Mouse (Mus musculus): ENCODE measurements around the gene Ssmem1.
A peak's percentile ranks its signal among the peaks of the same experiment; 100 is the strongest.

Ssmem1 gene

GRCm38 (mm10) chr6:30509265-30510239, at the start of gene Ssmem1, which contains the start of gene Tmem209:
Ssmem1 (plus strand) TSS chr6:30509849.
Tmem209 (minus strand) TSS chr6:30509783.
- DNase-seq (ENCODE audit: inconsistent ontology term): peak; percentile 98

DNA sequence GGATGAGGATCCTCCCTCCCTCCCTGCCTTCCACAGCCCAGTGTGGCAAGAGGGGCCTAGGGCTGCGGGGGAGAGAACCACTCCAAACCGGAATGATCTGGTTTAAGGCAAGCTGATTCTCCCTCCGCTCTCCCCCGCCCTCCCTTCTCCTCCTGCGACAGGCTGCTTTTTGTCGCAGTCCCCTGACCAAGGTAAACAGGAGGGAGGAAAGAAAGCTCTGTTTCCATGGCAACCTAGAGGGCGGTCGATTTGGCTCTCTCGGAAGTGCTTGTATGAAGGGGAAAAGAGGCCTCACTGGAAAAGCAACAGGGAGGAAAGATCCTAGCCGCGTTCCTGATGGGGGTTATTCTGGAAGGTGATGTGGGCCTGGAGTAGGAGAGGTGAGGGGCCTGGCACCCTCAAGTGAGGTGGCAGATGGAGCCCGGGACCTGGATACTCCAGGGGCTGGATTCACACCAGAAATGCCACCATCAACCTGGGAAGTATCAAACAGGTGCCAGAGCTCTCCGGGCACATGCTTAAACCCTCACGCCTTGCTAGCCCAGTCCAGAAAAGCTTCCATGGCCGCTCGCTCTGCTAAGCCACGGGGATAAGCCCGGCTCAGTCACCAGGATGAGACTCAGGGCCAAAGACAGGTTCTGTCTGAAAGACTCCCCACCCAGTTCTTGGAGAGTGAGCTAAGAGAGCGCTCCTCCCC, 48.8 kb upstream of the Ssmem1 start:
- peak; percentile 19 for DNase-seq (ENCODE audit: inconsistent ontology term)

- DNase-seq (ENCODE audit: inconsistent ontology term): no peak
Measured at GRCm38 (mm10) chr6:30461755-30462344, 47.8 kb upstream of the Ssmem1 start.

DNA sequence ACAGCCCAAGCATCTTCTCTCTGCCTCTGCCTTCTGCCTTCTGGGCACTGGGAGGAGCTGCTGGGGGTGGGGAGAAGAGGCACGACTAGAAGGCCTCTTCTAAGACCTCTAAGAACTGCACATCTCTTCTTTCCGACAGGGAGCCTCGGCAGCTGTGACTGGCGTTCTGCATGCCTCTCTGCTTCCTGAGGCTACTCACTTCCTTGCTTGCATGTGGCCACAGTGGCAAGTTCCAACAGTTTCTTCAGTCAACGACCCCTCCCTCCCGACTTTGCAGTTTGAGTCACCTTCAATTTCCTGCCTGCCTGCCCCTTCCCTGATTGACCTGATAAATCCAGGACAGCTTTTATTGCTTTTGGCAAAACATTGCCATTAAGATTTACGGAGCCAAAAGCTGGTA, 46.8 kb upstream of the Ssmem1 start:
- no peak for DNase-seq (ENCODE audit: inconsistent ontology term)

- no peak for DNase-seq (ENCODE audit: inconsistent ontology term)
Measured at GRCm38 (mm10) chr6:30465586-30465985, 44.1 kb upstream of the Ssmem1 start.

DNA sequence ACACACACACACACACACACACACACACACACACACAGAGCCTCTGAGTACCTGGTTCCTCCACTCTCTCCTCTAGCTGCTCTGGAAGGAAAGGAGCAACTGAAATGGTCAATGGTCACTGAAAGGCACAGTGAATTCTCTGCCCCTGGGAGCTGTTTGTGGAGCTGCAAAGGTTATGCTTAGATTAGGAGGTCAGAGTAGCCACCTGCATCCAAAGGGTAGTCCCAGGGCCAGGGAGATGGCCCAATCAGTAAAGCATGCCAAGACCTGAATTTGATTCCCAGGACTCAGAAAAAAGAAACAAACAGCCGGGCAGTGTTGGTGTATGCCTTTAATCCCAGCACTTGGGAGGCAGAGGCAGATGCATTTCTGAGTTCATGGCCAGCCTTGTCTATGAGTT, 41.6 kb upstream of the Ssmem1 start:
- DNase-seq (ENCODE audit: inconsistent ontology term): no peak

GRCm38 (mm10) chr6:30468684-30469083, 41.0 kb upstream of the Ssmem1 start:
- DNase-seq (ENCODE audit: inconsistent ontology term): peak; percentile 27

DNA sequence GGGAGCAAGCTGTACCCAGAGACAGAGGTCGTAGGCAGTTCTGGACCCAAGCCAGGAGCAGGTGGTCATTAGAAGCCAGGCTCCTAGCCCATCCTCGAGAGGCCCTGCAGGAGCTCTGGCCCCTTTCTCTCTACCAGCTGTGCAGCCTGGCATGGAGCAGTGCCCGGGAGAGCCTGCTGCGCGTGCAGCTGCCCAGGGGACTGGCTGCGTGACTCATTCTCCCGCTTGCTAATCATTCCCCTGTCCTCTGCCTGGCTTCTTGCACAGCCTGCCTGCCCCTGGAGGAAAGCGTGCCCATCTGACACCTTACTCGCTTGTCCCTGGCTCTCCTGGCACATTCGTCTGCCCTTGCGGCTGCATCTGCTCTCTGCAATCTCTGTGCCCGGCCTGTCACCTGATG, 40.3 kb upstream of the Ssmem1 start:
- DNase-seq (ENCODE audit: inconsistent ontology term): peak; percentile 66

- DNase-seq (ENCODE audit: inconsistent ontology term): no peak
Measured at GRCm38 (mm10) chr6:30471706-30472105, 37.9 kb upstream of the Ssmem1 start.

GRCm38 (mm10) chr6:30476025-30476765, 33.5 kb upstream of the Ssmem1 start:
- DNase-seq (ENCODE audit: inconsistent ontology term): no peak

DNA sequence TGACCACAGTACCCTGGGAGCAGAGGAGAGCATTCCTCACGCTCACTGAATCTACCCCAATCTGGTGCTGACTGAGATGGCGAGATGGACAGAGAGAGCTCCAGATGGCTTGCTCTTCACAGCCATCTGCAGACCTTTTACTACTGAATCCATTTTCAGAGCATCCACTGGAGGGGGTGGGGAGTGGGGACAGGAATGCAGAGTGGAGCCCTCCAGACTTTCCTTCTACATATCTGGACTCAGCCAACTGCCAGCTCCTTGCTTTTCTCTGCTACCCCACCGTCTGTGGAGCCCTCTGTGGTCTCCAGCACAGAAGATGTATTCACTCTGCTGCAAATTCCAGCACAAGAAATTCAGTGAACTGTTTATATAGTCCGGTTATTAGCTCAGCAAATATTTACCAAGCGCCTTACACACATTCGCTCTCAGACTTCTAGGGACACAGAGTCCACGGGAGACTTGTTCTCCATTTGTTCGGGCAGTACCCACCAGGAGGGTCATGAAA, 32.4 kb upstream of the Ssmem1 start:
- DNase-seq (ENCODE audit: inconsistent ontology term): peak; percentile 58

GRCm38 (mm10) chr6:30477784-30478183, 31.9 kb upstream of the Ssmem1 start:
- DNase-seq (ENCODE audit: inconsistent ontology term): no peak

DNA sequence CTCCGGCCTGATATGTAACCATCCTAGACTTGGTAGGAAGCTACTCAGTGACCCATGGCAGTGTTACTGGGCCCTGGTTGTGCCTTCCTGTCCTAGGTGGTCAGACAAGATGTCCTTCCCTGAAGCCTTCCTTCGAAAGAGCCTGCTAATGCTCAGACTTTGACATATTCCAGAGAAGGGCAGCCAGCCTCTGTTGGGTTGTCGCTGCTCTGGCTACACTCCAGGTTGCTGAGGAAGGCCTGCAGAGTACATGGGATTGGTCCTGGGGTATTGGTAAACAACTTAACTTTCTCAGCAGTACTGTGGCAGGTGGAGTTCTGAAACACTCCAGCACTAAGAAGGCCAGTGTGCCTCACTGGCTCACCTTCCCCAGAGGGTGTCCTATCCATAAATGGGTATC, 30.2 kb upstream of the Ssmem1 start:
- DNase-seq (ENCODE audit: inconsistent ontology term): no peak

GRCm38 (mm10) chr6:30482908-30483307, 26.7 kb upstream of the Ssmem1 start:
- no peak for DNase-seq (ENCODE audit: inconsistent ontology term)

GRCm38 (mm10) chr6:30486504-30486903, 23.1 kb upstream of the Ssmem1 start:
- DNase-seq (ENCODE audit: inconsistent ontology term): no peak

DNA sequence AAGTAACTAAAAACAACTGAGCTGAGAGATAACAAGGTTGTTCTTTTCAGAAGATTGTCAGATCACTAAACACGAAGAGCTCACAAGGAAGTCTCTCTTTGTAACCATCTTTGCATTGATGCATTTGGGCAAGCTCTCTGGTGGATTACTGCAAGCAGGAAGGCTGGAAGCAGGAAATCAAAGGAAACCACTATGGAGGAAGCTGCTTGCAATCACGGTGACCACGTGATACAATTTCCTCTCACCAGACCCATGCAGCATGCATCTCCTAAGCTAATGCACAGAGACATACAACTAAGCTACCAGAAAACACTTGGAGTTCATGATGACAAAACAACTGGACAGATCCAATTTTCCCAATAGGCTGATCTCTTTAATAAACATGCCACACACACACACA, 10.6 kb upstream of the Ssmem1 start:
- no peak for DNase-seq (ENCODE audit: inconsistent ontology term)

DNA sequence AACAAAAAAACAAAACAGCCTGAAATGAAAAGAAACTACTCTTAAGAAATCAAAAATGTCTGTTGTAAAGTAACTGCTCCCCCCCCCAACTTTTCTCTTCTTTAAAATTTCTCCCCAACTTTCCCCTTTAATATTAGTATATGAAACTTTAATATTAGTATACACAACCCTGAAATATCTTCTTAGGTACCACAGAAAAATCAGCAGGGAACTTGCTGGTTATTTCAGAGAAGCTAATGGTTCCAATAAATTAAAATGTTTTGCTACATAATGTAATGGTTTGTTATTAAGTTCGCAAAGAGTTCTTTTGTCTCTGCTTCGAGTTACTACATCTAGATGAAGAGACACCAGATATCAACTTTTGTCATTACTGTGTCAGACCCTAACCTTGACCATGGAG, 825 bp upstream of the Ssmem1 start:
- DNase-seq (ENCODE audit: inconsistent ontology term): no peak

GRCm38 (mm10) chr6:30510291-30510690, 642 bp downstream of the Ssmem1 start:
- DNase-seq (ENCODE audit: inconsistent ontology term): no peak

DNA sequence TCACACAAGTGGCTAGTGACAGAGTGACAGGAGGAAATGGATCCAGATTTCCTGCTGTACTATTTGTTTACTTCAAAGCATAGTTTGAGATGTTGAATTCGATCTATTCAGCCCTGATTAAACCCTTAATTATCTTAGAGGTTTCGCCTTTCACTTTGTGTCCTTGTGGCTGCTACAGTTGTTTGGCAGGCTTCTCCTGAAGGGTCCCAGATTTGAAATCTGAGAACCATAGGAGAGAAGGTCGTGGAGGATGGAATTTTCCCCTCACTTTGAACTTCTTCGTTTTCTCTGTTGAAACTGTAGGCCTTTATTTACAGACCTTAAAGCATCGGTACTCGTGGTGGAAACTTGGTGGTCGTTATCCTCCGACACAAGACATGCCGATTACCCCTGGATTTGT, 4.6 kb downstream of the Ssmem1 start:
- no peak for DNase-seq (ENCODE audit: inconsistent ontology term)

- no peak for DNase-seq (ENCODE audit: inconsistent ontology term)
Measured at GRCm38 (mm10) chr6:30520400-30520799, 10.8 kb downstream of the Ssmem1 start.
